Mouse (Mus musculus) adrenal gland, postnatal 10 days (tissue): Measurements from ENCODE around the gene Prpf4. TPM values are rescaled to one million over a fixed set of nuclear protein-coding genes. Genes with fewer than 3 reads are reported as not detected.

Experiments
- DNase-seq: peaks from one replicate; pipeline ENCODE4 v3.0.0; 2021; ENCODE audit warnings: mixed read lengths
- total RNA-seq, 2 experiments: library from RNA; stranded (reverse); gene quantifications; 2 replicates each; pipeline ENCODE4 v1.2.3; 2021

Prpf4 gene
- total RNA-seq, 2 experiments from 2014 or later, result 19.8 to 21.3 TPM

- DNase-seq, result no peak
Observed at GRCm38 (mm10) chr4:62389592-62390512, 18.7 kb upstream of the Prpf4 start.

DNA sequence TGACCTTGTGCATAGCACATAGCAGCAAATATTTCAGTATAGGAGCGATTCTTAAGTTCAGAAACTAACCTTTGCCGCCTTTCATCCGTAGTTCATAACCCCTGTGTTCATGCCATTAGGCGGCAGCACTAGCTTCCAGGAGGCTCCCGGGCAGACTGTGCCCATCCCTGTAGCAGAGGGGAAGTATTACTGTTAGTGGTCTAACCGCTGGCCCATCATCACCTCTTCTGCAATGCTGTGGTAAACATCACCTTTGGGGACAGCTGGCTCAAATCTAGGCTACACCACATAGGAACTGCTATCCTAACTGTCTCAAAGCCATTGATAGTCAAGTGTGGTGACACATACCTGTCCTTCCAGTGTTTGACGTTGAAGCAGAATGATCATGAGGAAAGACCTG, 16.7 kb upstream of the Prpf4 start:
- no peak for DNase-seq

DNA sequence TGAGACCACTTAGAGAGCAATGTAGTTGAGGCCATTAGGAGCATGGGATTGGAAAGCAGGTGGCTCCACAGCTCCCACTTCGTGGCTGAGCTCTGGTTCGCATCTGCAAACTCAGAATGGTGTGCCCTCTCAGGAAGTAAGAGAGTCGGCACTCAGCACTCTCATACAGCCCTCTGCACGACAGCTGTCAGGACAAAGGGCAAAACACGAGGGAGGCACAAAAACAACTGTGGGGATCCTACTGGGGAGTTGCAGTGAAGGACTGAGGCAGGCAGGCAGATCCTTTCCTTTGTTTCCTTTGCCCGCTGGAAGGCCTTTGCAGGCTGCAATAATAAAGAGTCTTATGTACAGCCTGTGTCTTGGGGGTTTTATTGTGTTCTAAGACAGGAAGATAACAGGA, 15.1 kb upstream of the Prpf4 start:
- no peak for DNase-seq

DNA sequence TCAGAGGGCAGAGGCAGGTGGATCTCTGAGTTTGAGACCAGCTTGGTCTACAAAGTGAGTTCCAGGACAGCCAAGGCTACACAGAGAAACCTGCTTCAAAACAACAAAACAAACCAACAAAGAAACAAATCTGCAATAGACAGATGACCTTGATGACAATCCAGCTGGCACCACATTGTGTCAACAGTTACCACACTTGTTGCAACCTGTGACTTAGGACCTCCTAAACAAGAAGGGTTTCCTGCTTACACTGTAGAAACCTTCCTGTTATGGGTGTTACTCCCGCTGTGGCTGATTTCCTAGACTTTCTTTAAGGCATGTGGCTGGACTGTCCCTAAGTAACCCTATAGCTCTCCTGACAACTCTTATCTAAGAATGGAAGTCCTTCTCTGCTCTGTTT, 12.8 kb upstream of the Prpf4 start:
- peak; percentile 43 for DNase-seq

- DNase-seq, result no peak
Observed at GRCm38 (mm10) chr4:62397616-62398365, 10.8 kb upstream of the Prpf4 start.

DNA sequence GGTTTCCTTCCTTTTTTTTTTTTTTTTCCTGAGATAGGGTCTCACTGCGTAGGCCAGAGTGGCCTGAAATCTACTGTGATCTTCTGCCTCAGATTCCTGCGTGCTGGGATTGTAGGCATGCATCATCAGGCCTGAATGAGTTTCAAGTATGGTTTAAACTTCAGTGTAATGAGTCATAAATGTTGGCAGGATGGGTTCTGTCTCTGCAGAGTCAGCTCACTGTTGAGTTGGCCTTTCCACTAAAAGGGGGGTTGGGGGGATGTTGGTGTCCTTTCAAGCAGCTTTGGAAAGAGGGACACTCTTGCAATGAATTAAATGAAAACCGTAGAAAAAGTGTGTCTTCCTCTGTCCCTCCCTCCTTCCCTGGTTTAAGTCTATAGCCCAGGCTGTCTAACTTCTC, 9.6 kb upstream of the Prpf4 start:
- DNase-seq, result peak; percentile 46

DNA sequence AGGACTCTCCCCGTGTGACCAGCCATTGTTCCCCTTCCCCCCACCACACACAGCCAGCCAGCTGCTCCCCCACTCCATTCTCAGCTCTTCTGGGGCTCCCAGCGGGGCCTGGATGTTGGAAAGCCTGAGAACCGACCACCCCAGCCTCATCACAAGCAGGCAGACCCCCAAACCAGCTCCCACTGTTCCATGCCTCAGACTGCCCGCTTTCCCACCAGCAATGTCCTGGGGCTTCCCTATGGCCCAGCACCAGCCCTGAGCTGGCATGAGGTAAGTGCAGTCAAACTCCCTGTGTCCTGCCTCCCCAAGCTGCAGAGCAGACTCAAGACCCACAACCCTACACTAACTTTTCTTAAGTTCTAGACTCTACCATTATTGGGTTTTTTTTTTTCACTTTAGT, 2.5 kb upstream of the Prpf4 start:
- DNase-seq, result no peak

DNA sequence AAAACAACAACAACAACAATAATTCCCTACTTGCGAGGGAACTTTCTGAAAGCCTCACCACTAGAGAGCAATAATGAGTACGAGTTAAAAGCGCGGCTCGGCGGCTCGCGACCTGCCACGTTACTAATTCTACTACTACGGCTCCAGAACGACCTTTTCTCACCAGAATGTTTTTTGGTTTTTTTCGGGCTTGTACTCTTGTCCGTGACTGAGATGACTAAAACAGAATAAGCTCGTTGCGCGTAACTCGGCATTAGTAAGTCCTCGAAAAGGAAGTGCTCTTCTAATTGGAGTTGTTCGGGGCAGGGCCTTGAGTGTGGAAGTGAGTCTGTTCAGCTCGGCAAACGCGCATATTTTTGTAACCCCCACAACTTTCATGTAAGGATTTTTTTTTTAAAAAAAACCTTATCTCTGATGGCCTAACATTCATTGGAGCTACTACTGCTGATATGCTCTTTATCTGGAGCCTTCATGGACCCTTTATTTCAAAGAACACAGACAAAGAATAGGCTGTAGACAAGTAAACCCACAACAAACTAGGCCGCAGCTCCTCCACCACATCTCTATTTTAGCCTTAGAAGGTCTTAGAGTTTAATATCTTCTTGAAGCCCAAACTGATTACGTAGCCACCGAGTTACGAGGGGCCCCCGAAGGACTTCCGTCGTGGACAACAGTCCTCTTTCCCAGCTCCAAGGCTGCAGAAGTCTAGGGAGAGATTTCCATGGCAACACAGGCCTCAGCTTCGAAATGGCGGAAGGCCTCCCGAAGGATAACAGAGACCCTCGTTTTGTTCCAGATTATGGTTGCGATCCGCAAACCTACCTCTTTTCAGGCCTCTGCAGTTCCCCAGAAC, 641 bp upstream of the Prpf4 start:
- DNase-seq, result peak; percentile 71

DNA sequence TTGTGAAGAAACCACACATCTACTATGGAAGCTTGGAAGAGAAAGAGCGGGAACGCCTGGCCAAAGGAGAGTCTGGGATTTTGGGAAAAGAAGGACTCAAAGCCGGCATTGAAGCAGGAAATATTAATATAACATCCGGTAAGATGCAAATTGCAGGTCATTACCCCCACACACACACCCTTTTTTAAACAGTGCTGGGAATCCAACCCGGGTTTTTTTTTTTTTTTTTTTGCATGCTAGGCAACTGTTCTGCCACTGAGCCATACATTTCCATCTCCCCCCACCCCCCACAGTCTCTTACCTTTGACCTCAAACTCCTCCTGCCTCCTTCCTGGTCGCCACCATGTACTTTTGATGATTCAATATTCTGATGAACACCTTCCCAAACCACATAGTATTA, 1.0 kb downstream of the Prpf4 start:
- DNase-seq, result no peak

DNA sequence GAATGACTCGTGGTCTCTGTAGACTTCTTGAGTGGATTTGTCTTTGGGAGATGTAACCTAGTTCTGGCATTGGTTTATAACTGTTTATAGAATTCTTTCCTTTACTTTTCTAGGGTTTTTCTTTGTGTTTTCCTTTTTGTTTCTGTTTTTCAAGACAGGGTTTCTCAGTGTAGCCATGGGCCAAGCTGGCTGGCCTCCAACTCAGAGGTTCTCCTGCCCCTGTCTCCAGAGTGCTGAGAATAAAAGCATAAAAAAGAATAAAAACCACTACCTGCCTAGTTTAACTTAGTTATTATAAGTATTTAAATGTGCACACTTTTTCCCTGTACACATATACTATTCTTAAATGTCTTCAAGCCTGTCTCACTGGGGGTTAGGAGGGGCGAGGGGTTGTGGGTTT, 1.7 kb downstream of the Prpf4 start:
- no peak for DNase-seq

GRCm38 (mm10) chr4:62411606-62412005, 3.0 kb downstream of the Prpf4 start:
- DNase-seq, result peak; percentile 62

DNA sequence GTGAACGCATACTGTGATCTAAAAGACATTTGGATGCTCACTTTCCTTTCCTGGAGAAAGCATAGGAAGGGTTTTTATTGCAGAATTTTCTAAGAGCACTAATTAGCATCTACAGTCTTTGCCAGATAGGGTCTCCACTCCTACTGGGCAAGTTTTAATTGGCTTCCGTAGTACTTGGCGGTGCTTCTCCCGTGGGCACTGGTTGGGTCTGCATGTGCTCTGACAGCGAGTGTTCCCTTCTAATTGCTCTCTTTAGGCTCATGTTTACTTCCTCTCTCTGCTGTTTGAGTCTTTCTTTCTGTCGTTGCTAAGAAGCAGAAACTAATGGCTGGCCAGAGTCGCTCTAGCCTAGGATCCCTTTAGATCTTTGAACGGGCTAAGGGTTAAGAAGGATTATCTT, 9.9 kb downstream of the Prpf4 start:
- DNase-seq, result no peak

- no peak for DNase-seq
Observed at GRCm38 (mm10) chr4:62419091-62419490, 10.5 kb downstream of the Prpf4 start.

- no peak for DNase-seq
Observed at GRCm38 (mm10) chr4:62425891-62426290, 17.3 kb downstream of the Prpf4 start.

DNA sequence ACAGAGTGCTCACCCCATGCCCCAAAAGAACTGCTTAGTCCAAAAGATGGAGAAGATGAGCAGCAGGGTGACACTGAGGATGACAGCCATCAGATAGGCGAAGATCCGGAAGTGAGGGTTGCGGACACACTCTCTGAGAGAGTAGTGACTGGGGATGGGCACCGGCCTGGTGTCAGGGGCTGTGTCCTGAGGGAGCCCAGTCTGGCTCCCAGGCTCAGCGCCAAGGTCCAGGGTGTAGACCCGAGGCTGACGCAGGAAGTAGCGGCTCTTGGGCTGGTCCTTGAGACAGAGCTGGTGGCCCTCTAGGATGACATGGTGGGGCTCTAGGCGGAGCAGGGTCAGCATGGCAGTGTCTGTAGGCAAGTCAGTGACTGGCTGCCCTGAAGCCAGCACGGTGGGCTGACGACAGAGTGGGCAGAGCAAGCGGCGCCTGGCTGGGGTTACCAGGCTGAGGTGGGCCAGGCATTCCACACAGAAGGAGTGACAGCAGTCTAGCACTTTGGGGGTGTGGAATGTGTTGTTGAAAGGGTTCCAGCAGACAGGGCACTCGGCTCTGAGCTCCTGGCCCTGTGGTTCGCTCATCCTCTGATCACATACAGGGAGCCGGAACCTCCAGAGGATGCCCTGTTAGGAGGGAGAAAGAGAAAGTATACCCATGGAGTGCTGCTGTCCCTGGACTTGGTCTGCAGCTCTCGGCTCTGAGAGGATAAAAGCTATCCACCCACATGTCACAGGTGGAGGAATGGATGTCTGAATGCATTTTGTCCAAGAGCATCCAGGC, 19.6 kb downstream of the Prpf4 start:
- peak; percentile 8 for DNase-seq

GRCm38 (mm10) chr4:62429616-62430015, 21.0 kb downstream of the Prpf4 start:
- DNase-seq, result no peak

DNA sequence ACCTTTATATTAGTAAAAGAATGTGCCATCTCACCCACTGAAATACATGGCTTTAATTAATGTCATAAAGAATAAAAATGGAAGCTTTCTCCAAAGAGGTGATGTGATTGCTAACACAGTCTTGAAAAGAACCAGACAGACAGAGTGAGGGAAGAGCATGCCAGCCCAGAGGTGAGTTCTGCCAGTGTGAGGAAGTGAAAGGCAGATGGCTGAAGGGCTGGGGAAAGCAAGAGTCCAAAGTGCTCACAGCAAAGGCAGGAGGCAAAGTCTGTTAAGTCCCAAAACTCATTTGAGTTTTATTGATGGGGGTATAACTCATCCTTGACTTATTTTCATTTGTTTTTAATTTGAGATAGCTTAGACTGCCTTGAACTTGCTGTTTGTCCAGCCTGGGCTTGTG, 22.1 kb downstream of the Prpf4 start:
- DNase-seq, result no peak

DNA sequence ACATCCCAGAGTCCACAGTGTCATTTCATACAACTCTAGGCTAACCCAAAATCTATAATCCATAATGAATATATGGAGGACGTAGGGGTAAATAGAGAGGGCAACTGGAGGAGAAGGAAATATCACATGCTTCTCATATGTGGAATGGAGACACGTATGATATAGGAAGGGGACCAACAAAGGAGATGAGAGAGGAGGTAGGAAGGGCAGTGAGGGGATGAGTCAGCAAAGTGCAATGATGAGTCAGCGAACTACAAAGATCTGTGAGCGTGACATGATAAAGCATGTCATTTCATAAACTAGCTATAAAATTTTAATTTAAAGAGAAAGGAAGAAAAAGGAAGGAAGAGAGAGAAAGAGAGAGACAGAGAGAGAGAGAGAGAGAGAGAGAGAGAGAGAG, 22.9 kb downstream of the Prpf4 start:
- no peak for DNase-seq

DNA sequence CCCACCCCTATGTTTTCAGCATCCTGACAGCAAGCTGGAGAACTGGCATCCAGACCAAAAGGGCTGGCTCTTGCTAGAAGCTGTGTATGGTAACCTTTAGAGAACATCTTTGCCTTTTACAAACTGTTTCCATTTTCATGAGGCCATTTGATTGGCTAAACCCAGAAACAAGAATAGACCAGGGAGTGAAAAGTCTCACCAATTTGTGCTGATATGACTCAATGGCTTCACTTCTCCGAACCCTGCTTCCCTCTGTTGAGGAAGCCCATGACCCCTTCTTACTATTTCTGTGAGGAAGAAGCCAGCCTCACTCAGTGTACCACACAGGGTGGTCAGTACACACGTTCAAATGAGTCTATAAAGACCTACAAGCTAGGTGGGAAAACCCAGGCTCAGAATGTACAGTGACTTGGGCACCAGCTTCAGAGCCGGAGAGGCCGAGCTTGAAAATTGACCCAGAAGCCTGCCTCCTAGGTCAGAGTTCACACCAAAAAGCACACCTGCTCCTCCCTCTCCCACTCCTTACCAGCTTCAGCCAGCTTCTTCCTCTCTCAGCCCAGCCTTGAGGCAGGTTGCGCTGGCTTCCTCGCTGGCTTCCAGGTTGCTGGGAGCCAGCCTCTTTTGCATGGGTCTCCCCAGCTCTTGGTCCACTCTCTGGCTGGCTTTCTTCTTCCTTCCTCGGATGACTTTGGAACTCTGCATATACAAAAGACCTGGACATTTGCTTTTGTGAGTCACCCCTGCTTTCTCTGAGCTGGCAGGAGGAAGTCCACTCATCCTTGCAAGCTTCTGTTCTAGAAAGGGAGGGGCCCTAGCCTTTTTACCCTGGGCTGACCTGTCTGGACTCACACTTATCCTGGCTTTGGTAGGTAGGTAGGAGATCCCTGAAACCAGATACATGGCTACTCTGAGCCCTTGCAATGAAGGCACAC, 25.6 kb downstream of the Prpf4 start:
- no peak for DNase-seq

DNA sequence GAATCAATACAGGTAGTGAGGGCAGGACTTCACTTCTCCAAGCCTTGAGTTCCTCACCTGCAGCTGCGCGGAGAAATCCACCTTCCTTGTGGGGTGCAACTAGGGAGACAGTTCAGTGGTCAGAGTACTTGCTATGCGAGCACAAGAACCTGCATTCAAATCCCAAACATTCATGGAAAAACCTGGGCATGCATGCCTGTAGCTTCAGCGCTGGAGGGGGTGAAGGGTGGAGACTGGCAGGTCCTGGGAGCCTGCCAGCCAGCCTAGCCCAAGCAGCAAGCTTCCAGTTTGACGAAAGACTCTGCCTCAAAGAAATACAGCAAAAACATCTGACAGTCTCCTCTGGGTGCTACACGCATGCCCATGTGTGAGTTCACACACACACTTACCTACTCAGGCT, 26.5 kb downstream of the Prpf4 start, which contains the start of gene Rnf183:
Gene Rnf183, minus strand, starts transcription at position 172 of the 400 bp plus-strand sequence.
- DNase-seq, result no peak
